Mouse (Mus musculus): ENCODE measurements at regions not wholly inside any gene's neighbourhood (a gene's known extent, or its start where the extent isn't known, plus 50 kb on each side); places are given as distances from the start of the nearest gene placed in this dataset.

GRCm38 (mm10) chr12:35712671-35713070 is 177.8 kb upstream of the Ahr start:
- no peak for DNase-seq

- no peak for DNase-seq
Measured at GRCm38 (mm10) chr12:35711549-35712070, 176.8 kb upstream of the Ahr start.

GRCm38 (mm10) chr12:35710323-35710722 is 175.5 kb upstream of the Ahr start:
- DNase-seq: no peak

- no peak for DNase-seq
Measured at GRCm38 (mm10) chr12:35703479-35703878, 168.6 kb upstream of the Ahr start.

GRCm38 (mm10) chr12:35702674-35703073 is 167.8 kb upstream of the Ahr start:
- no peak for DNase-seq

GRCm38 (mm10) chr12:35694253-35694652 is 159.4 kb upstream of the Ahr start:
- no peak for DNase-seq

GRCm38 (mm10) chr12:35690914-35691313 is 156.1 kb upstream of the Ahr start:
- DNase-seq: no peak

GRCm38 (mm10) chr12:35686231-35686630 is 151.4 kb upstream of the Ahr start:
- no peak for DNase-seq

GRCm38 (mm10) chr12:35685189-35685588 is 150.4 kb upstream of the Ahr start:
- no peak for DNase-seq

GRCm38 (mm10) chr12:35681864-35682449 is 147.1 kb upstream of the Ahr start:
- DNase-seq: no peak

GRCm38 (mm10) chr12:35679903-35680302 is 145.1 kb upstream of the Ahr start:
- DNase-seq: no peak

GRCm38 (mm10) chr12:35679025-35679424 is 144.2 kb upstream of the Ahr start:
- no peak for DNase-seq

GRCm38 (mm10) chr12:35674487-35674886 is 139.6 kb upstream of the Ahr start:
- peak; percentile 12 for DNase-seq

GRCm38 (mm10) chr12:35670980-35671379 is 136.1 kb upstream of the Ahr start:
- DNase-seq: no peak

GRCm38 (mm10) chr12:35668716-35669115 is 133.9 kb upstream of the Ahr start:
- DNase-seq: no peak

- DNase-seq: no peak
Measured at GRCm38 (mm10) chr12:35667705-35668104, 132.9 kb upstream of the Ahr start.

- no peak for DNase-seq
Measured at GRCm38 (mm10) chr12:35667218-35667617, 132.4 kb upstream of the Ahr start.

GRCm38 (mm10) chr12:35666062-35666461 is 131.2 kb upstream of the Ahr start:
- no peak for DNase-seq

- no peak for DNase-seq
Measured at GRCm38 (mm10) chr12:35663062-35663461, 128.2 kb upstream of the Ahr start.

- no peak for DNase-seq
Measured at GRCm38 (mm10) chr12:35656563-35656962, 121.7 kb upstream of the Ahr start.

- no peak for DNase-seq
Measured at GRCm38 (mm10) chr12:35649772-35650171, 114.9 kb upstream of the Ahr start.

- no peak for DNase-seq
Measured at GRCm38 (mm10) chr12:35642473-35642872, 107.6 kb upstream of the Ahr start.

GRCm38 (mm10) chr12:35641741-35642140 is 106.9 kb upstream of the Ahr start:
- DNase-seq: no peak

- no peak for DNase-seq
Measured at GRCm38 (mm10) chr12:35640911-35641345, 106.1 kb upstream of the Ahr start.

- DNase-seq: no peak
Measured at GRCm38 (mm10) chr12:35623484-35623883, 88.6 kb upstream of the Ahr start.
